Mouse (Mus musculus) embryonic facial prominence, embryonic 14.5 days (tissue): ENCODE measurements around the gene Tnik. TPM values are rescaled to one million over a fixed set of nuclear protein-coding genes. Genes with fewer than 3 reads are reported as not detected.

ENCODE experiments used
- ATAC-seq: fragments of 200-750 bp; cut with Nextera tagmentation; 2 replicates; pipeline ENCODE4 v1.8.0; 2017; ENCODE audit warnings: low read depth, moderate number of reproducible peaks, moderate TSS enrichment
- DNase-seq: peaks from one replicate; pipeline ENCODE4 v3.0.0-alpha.2; 2015; ENCODE audit warnings: low spot score
- H3K27ac ChIP-seq: fragments of 300-500 bp; sonication (generic); replicated peaks from 2 replicates; pipeline ENCODE4 v1.5.1; 2014; ENCODE audit warnings: low read depth, mild to moderate bottlenecking, low read length, moderate library complexity
- H3K27me3 ChIP-seq: fragments of 300-500 bp; sonication (generic); replicated peaks from 2 replicates; pipeline ENCODE4 v1.6.1; 2014; ENCODE audit warnings: low read length; ENCODE audit not compliant: control insufficient read depth, insufficient read depth
- H3K36me3 ChIP-seq: fragments of 300-500 bp; sonication (generic); 2 replicates; pipeline ENCODE4 v1.6.1; 2014; ENCODE audit warnings: low read length, mixed read lengths; ENCODE audit not compliant: control insufficient read depth, insufficient read depth
- H3K4me1 ChIP-seq: fragments of 300-500 bp; sonication (generic); 2 replicates; pipeline ENCODE4 v1.6.1; 2014; ENCODE audit warnings: antibody characterized with exemption, low read length; ENCODE audit not compliant: control insufficient read depth, insufficient read depth
- H3K4me2 ChIP-seq: fragments of 300-500 bp; sonication (generic); 2 replicates; pipeline ENCODE4 v1.6.1; 2014; ENCODE audit warnings: low read depth, mild to moderate bottlenecking, low read length, moderate library complexity, mixed read lengths
- H3K4me3 ChIP-seq: fragments of 300-500 bp; sonication (generic); 2 replicates; pipeline ENCODE4 v1.5.1; 2014; ENCODE audit warnings: low read depth, mild to moderate bottlenecking, low read length
- H3K9ac ChIP-seq: fragments of 300-500 bp; sonication (generic); 2 replicates; pipeline ENCODE4 v1.6.1; 2014; ENCODE audit warnings: low read depth, mild to moderate bottlenecking, low read length, moderate library complexity, mixed read lengths
- H3K9me3 ChIP-seq: fragments of 300-500 bp; sonication (generic); 2 replicates; pipeline ENCODE4 v1.6.1; 2016; ENCODE audit warnings: low read length; ENCODE audit not compliant: control insufficient read depth
- WGBS: fragments of 180-500 bp; shearing (Covaris S2); extraction: QIAGEN DNeasy Blood & Tissue Kit; methylation state at CpG from one replicate; pipeline ENCODE4 v1.1.7; 2014; 5-methylcytosine and 5-hydroxymethylcytosine counted together
- polyA plus RNA-seq: library from polyadenylated mRNA; unstranded; fragments of >200 nt; fragmentation: Nextera tagmentation; extraction: Ambion mirVana; gene quantifications from 2 replicates; pipeline ENCODE4 v1.2.1, GENCODE M21; 2014

The Tnik gene
- polyA plus RNA-seq, 1 experiment from 2014 or later = 19.4 TPM

DNA sequence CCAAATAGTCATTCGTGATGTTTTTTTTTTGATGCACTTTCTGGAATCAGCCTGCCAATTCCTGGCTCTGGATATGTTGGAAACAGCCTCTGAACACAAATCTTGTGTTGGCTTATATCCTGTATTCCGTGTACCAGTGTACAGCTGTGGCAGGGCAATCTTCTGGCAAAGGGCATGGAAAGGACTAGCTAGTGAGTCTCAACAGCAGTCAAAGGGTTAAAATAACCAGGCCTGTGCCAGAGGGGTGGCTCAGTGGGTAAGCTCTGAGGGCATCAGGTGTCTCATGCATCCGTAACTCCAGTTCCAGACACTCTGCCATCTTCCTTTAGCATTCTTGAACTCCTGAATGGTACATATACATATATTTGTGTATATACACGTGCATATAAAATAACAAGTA is 83.5 kb downstream of the Tnik start:
- Histone ChIP-seq H3K4me2 (no peak overlapping the region), H3K4me1 (0 out of 2 replicates have a peak, but pooled peaks cover 2% of the 10 kb centered on the region), H3K9ac (no peak overlapping the region), H3K36me3 (no peaks in the 10 kb centered on the region), H3K9me3 (no peaks in the 10 kb centered on the region), H3K27me3 (no peaks in the 10 kb centered on the region), H3K27ac (no peak overlapping the region), H3K4me3 (no peak overlapping the region)
- DNase-seq = no peak
- WGBS = 82% methylated on average over 4 of the region's 4 CpGs
- ATAC-seq = no peak

GRCm38 (mm10) chr3:28348746-28349145 is 85.7 kb downstream of the Tnik start:
- Histone ChIP-seq H3K27me3 (no peaks in the 10 kb centered on the region), H3K4me1 (0 out of 2 replicates have a peak, but pooled peaks cover 2% of the 10 kb centered on the region), H3K27ac (no peak overlapping the region), H3K36me3 (no peaks in the 10 kb centered on the region), H3K9me3 (no peaks in the 10 kb centered on the region), H3K9ac (no peak overlapping the region), H3K4me3 (no peak overlapping the region), H3K4me2 (no peak overlapping the region)
- 91% methylated on average over 1 of the region's 1 CpGs for WGBS
- DNase-seq (no peak), ATAC-seq (no peak)

GRCm38 (mm10) chr3:28350147-28350801 is 87.3 kb downstream of the Tnik start:
- ATAC-seq (peak; percentile 44; the same call in 1 of the 2 replicates), DNase-seq (peak; percentile 41)
- Histone ChIP-seq H3K27me3 (no peaks in the 10 kb centered on the region), H3K9me3 (no peaks in the 10 kb centered on the region), H3K27ac (no peak overlapping the region), H3K4me2 (no peak overlapping the region), H3K36me3 (no peaks in the 10 kb centered on the region), H3K4me1 (0 out of 2 replicates have a peak, but pooled peaks cover 2% of the 10 kb centered on the region), H3K4me3 (no peak overlapping the region), H3K9ac (no peak overlapping the region)
- 59% methylated on average over 10 of the region's 10 CpGs for WGBS

DNA sequence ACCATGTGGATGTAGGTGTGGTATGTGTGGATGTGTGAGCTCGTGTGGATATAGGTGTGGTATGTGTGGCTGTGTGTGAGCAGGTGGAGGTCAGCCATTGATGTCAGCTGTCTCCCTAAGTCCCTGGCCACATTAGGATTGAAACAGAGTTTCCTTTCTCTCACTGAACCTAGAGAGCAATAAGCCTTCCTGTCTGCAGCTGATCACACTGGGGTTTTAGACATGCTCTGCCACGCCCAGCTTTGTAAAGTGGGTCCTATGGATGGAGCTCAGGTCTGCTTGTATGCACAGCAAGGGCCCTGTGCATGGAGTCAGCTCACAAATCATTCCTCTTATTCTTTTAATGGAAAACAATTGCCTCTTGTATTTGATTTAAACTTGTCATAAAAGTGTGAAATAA is 95.4 kb downstream of the Tnik start:
- H3K4me3 ChIP-seq = no peak overlapping the region
- 61% methylated on average over 2 of the region's 2 CpGs for WGBS
- H3K9me3 ChIP-seq = peaks cover 2% of the 10 kb centered on the region; the same call in 1 of the 2 replicates
- no peak for ATAC-seq
- no peak for DNase-seq
- no peak overlapping the region for H3K4me2 ChIP-seq
- no peaks in the 10 kb centered on the region for H3K36me3 ChIP-seq
- no peak overlapping the region for H3K27ac ChIP-seq
- no peak overlapping the region for H3K9ac ChIP-seq
- H3K4me1 ChIP-seq = peaks cover 10% of the 10 kb centered on the region; the same call in 1 of the 2 replicates
- no peaks in the 10 kb centered on the region for H3K27me3 ChIP-seq

- WGBS = 22% methylated on average over 6 of the region's 6 CpGs
- no peak overlapping the region for H3K27ac ChIP-seq
- H3K36me3 ChIP-seq = no peaks in the 10 kb centered on the region
- no peaks in the 10 kb centered on the region for H3K27me3 ChIP-seq
- H3K4me3 ChIP-seq = no peak overlapping the region
- ATAC-seq (no peak), DNase-seq (peak; percentile 76)
- no peak overlapping the region for H3K9ac ChIP-seq
- H3K4me2 ChIP-seq = no peak overlapping the region; the same call in 1 of the 2 replicates
- peaks cover 8% of the 10 kb centered on the region for H3K9me3 ChIP-seq
- peaks cover 10% of the 10 kb centered on the region; the same call in 1 of the 2 replicates for H3K4me1 ChIP-seq
Observed at GRCm38 (mm10) chr3:28359138-28359537, 96.1 kb downstream of the Tnik start.

DNA sequence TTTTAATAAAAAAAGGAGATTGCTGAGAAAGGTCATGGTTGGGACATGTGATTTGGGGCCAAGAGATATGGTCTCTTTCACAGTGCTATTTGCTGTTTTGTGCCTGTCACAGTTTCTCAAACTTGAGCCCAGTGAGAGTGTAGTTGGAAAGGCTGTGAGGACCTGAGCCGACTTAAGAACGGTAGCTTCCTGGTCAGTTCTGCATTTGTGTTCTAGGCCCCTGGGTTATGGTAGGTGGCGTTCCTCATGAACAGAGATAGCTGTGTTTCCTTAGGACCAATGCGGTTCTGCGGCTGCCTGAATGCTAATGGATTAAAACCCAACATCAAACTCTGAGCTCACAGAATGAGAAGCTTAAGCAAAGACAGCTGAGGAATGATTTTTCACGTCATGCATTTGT is 98.0 kb downstream of the Tnik start:
- H3K27ac ChIP-seq = no peak overlapping the region; the same call in 1 of the 2 replicates
- no peaks in the 10 kb centered on the region for H3K36me3 ChIP-seq
- H3K9ac ChIP-seq = no peak overlapping the region
- H3K4me3 ChIP-seq = no peak overlapping the region
- peaks cover 10% of the 10 kb centered on the region; the same call in 1 of the 2 replicates for H3K4me1 ChIP-seq
- WGBS = 76% methylated on average over 6 of the region's 6 CpGs
- DNase-seq = no peak
- H3K4me2 ChIP-seq = no peak overlapping the region
- no peak for ATAC-seq
- peaks cover 8% of the 10 kb centered on the region for H3K9me3 ChIP-seq
- H3K27me3 ChIP-seq = no peaks in the 10 kb centered on the region

- Histone ChIP-seq H3K36me3 (no peaks in the 10 kb centered on the region), H3K27ac (no peak overlapping the region), H3K9ac (no peak overlapping the region), H3K9me3 (peaks cover 8% of the 10 kb centered on the region), H3K4me2 (no peak overlapping the region), H3K4me1 (peaks cover 10% of the 10 kb centered on the region; the same call in 1 of the 2 replicates), H3K4me3 (no peak overlapping the region), H3K27me3 (no peaks in the 10 kb centered on the region)
- ATAC-seq (no peak), DNase-seq (peak; percentile 61)
- WGBS = 28% methylated on average over 5 of the region's 5 CpGs
Observed at GRCm38 (mm10) chr3:28363441-28364125, 100.6 kb downstream of the Tnik start.

- Histone ChIP-seq H3K4me1 (no peaks in the 10 kb centered on the region), H3K9ac (no peak overlapping the region), H3K27me3 (no peaks in the 10 kb centered on the region), H3K9me3 (peaks cover 3% of the 10 kb centered on the region), H3K4me2 (no peak overlapping the region), H3K27ac (no peak overlapping the region), H3K36me3 (no peaks in the 10 kb centered on the region), H3K4me3 (no peak overlapping the region)
- ATAC-seq (no peak), DNase-seq (no peak)
- 69% methylated on average over 5 of the region's 5 CpGs for WGBS
Observed at GRCm38 (mm10) chr3:28368746-28369145, 105.7 kb downstream of the Tnik start.
